Mouse (Mus musculus): ENCODE results near the gene Gpatch4. TPM values are rescaled to one million over a fixed set of nuclear protein-coding genes. Genes with fewer than 3 reads are reported as not detected.

Gene Gpatch4
- total RNA-seq, 2 experiments from 2014 or later = 2.9 to 4.7 TPM

- ATAC-seq (replicated peaks; ENCODE audit: low FRiP score, poor library complexity, severe bottlenecking) = no peak
These were observed 42.6 kb downstream of the Gpatch4 start for GRCm38 (mm10) chr3:88085459-88085858.

- ATAC-seq (replicated peaks; ENCODE audit: low FRiP score, poor library complexity, severe bottlenecking) = no peak
These were observed 44.8 kb downstream of the Gpatch4 start for GRCm38 (mm10) chr3:88087688-88088087.

GRCm38 (mm10) chr3:88090106-88090505 is 47.2 kb downstream of the Gpatch4 start:
- no peak for ATAC-seq (replicated peaks; ENCODE audit: low FRiP score, poor library complexity, severe bottlenecking)

DNA sequence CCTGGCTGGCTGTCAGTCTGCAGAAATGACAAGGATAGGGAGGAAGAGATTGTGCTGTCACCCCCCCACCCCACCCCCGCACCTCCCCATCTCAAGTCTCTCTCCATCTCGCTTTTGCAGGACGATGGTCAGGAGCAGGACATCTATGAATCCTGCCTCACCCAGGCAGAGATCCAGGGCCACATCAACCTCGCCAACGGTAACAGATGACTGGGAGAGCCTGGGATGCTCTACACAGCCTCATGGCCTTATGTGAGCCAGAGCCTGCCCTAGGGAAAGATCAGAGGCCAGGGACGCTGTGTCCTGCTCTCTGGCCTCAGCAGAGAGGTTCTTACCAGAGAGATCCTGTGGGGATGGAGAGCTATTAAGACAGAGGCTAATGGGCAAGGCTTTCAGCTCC is 47.7 kb downstream of the Gpatch4 start:
- no peak for ATAC-seq (replicated peaks; ENCODE audit: low FRiP score, poor library complexity, severe bottlenecking)

DNA sequence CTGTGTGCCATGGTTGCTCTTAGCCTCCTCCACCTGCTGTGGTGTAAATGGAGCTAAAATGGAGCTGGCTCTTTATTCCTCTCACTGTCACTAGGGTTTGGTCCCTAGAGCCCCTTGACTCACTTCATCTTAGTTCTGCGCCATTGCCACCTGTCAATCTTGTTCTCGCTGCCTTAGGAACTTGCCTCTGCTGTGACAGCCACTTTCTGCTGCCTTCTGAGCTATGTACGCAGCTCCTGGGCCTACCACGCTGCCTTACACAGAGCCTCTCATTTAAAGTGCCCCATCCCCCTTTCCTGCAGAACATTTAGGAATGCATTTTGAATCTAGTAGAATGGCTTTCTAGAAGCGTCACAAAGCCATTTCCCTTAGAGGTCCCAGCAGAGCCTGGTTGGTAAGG is 51.2 kb downstream of the Gpatch4 start:
- no peak for ATAC-seq (replicated peaks; ENCODE audit: low FRiP score, poor library complexity, severe bottlenecking)

DNA sequence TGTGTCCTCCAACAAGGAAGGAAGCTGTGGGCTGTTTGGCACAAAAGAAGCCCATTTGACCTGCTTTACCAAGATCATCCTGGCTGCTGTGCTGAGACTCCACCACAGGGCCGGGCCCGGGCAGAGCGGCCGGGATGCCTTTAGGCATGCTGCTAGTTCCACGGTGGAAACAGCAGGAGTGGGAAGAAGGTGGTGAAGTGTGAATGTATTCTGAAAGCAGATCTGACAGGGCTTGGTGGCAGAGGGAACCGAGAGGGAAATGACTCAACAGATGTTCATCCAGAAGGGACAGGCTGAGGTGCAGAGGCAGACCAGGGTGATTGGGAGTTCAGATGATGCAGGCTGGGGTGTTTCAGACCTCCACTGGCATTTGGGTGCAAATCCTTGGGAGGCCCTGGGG is 54.8 kb downstream of the Gpatch4 start:
- no peak for ATAC-seq (replicated peaks; ENCODE audit: low FRiP score, poor library complexity, severe bottlenecking)

DNA sequence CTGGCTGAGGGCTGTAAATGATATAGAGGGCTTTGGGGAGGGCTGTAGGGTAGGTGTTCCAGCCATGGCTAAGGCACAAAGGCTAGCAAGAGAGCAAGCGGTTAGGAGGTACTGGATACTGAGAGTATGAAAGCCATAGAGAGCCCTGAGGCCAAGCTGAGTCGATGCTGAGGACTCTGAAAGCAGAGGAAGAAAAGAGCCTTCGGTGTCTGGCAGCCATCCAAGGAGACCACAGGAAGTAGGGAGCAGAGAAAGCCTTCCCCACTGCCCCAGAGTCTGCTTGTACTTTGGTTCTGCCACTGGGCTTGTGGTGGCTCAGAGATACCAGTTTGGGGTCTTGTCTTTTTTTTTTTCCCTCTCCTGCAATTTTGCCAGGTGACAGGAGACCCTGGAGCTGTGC is 57.3 kb downstream of the Gpatch4 start:
- ATAC-seq (replicated peaks; ENCODE audit: low FRiP score, poor library complexity, severe bottlenecking) = no peak

DNA sequence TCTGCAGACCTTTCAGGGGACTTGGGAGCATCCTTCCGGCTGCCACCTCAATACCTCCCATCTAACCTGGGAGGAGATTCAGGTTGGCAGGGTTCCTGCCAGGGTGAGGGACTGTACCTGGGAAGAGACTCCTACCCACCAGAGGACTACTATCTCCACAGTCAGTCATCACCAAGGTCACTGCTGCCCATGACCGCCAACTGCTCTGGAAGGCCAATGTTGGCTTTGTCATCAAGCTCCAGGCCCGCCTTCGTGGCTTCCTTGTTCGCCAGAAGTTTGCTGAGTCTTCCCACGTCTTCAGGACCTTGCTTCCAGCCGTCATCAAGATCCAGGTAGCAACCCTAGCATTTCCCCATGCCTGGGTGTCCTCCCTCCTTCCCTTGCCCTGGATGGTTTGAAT is 58.8 kb downstream of the Gpatch4 start:
- no peak for ATAC-seq (replicated peaks; ENCODE audit: low FRiP score, poor library complexity, severe bottlenecking)

GRCm38 (mm10) chr3:88102196-88102595 is 59.3 kb downstream of the Gpatch4 start:
- ATAC-seq (replicated peaks; ENCODE audit: low FRiP score, poor library complexity, severe bottlenecking) = no peak

GRCm38 (mm10) chr3:88102611-88103010 is 59.7 kb downstream of the Gpatch4 start:
- no peak for ATAC-seq (replicated peaks; ENCODE audit: low FRiP score, poor library complexity, severe bottlenecking)

Other genes starting within 250 kb of the Gpatch4 start
- gene Ntrk1, start 247.9 kb upstream of the Gpatch4 start, total RNA-seq (2015; ENCODE audit: low replicate concordance) = not detected in 2 replicates
- gene Ntrk1, start 247.9 kb upstream of the Gpatch4 start, total RNA-seq (2017; ENCODE audit: low replicate concordance) = not detected in 2 replicates
- gene Insrr, start 246.2 kb upstream of the Gpatch4 start, total RNA-seq (2015; ENCODE audit: low replicate concordance) = not detected in 2 replicates
- gene Insrr, start 246.2 kb upstream of the Gpatch4 start, total RNA-seq (2017; ENCODE audit: low replicate concordance) = not detected in 2 replicates
- gene Pear1, start 218.8 kb upstream of the Gpatch4 start, total RNA-seq (2015; ENCODE audit: low replicate concordance) = 0.63 and 1.9 TPM in 2 replicates
- 0.42 TPM in 1 of 2 replicates, not detected in the other for gene Pear1, start 218.8 kb upstream of the Gpatch4 start, total RNA-seq (2017; ENCODE audit: low replicate concordance)
- gene Sh2d2a, start 196.4 kb upstream of the Gpatch4 start, total RNA-seq (2015; ENCODE audit: low replicate concordance) = not detected in 2 replicates
- gene Sh2d2a, start 196.4 kb upstream of the Gpatch4 start, total RNA-seq (2017; ENCODE audit: low replicate concordance) = not detected in 2 replicates
- 13.2 and 14.8 TPM in 2 replicates for gene Prcc, start 157.5 kb upstream of the Gpatch4 start, total RNA-seq (2015; ENCODE audit: low replicate concordance)
- gene Prcc, start 157.5 kb upstream of the Gpatch4 start, total RNA-seq (2017; ENCODE audit: low replicate concordance) = 17.4 and 17.8 TPM in 2 replicates
- 99.5 and 116 TPM in 2 replicates for gene Hdgf, start 136.8 kb upstream of the Gpatch4 start, total RNA-seq (2015; ENCODE audit: low replicate concordance)
- gene Hdgf, start 136.8 kb upstream of the Gpatch4 start, total RNA-seq (2017; ENCODE audit: low replicate concordance) = 131 and 168 TPM in 2 replicates
- gene Mrpl24, start 123.6 kb upstream of the Gpatch4 start, total RNA-seq (2015; ENCODE audit: low replicate concordance) = 24.0 and 39.1 TPM in 2 replicates
- gene Mrpl24, start 123.6 kb upstream of the Gpatch4 start, total RNA-seq (2017; ENCODE audit: low replicate concordance) = 16.0 and 23.0 TPM in 2 replicates
- 8.6 and 10.7 TPM in 2 replicates for gene Isg20l2, start 112.8 kb upstream of the Gpatch4 start, total RNA-seq (2015; ENCODE audit: low replicate concordance)
- gene Isg20l2, start 112.8 kb upstream of the Gpatch4 start, total RNA-seq (2017; ENCODE audit: low replicate concordance) = 5.6 and 11.6 TPM in 2 replicates
- gene Rrnad1, start 112.4 kb upstream of the Gpatch4 start, total RNA-seq (2015; ENCODE audit: low replicate concordance) = 0.58 and 1.7 TPM in 2 replicates
- 2.4 and 3.2 TPM in 2 replicates for gene Rrnad1, start 112.4 kb upstream of the Gpatch4 start, total RNA-seq (2017; ENCODE audit: low replicate concordance)
- not detected in 2 replicates for gene Crabp2, start 94.4 kb upstream of the Gpatch4 start, total RNA-seq (2015; ENCODE audit: low replicate concordance)
- gene Crabp2, start 94.4 kb upstream of the Gpatch4 start, total RNA-seq (2017; ENCODE audit: low replicate concordance) = not detected in 2 replicates
- not detected in 2 replicates for gene Nes, start 72.0 kb upstream of the Gpatch4 start, total RNA-seq (2015; ENCODE audit: low replicate concordance)
- gene Nes, start 72.0 kb upstream of the Gpatch4 start, total RNA-seq (2017; ENCODE audit: low replicate concordance) = 0.42 TPM in 1 of 2 replicates, not detected in the other
- not detected in 2 replicates for gene Bcan, start 42.9 kb upstream of the Gpatch4 start, total RNA-seq (2015; ENCODE audit: low replicate concordance)
- not detected in 2 replicates for gene Bcan, start 42.9 kb upstream of the Gpatch4 start, total RNA-seq (2017; ENCODE audit: low replicate concordance)
- not detected in 2 replicates for gene Hapln2, start 15.5 kb upstream of the Gpatch4 start, total RNA-seq (2015; ENCODE audit: low replicate concordance)
- gene Hapln2, start 15.5 kb upstream of the Gpatch4 start, total RNA-seq (2017; ENCODE audit: low replicate concordance) = not detected in 2 replicates
- 8.8 and 14.2 TPM in 2 replicates for gene Naxe, start 15.4 kb downstream of the Gpatch4 start, total RNA-seq (2015; ENCODE audit: low replicate concordance)
- gene Naxe, start 15.4 kb downstream of the Gpatch4 start, total RNA-seq (2017; ENCODE audit: low replicate concordance) = 5.0 and 6.0 TPM in 2 replicates
- not detected in 2 replicates for gene Ttc24, start 35.2 kb downstream of the Gpatch4 start, total RNA-seq (2015; ENCODE audit: low replicate concordance)
- gene Ttc24, start 35.2 kb downstream of the Gpatch4 start, total RNA-seq (2017; ENCODE audit: low replicate concordance) = not detected in 2 replicates
- 6.5 and 6.7 TPM in 2 replicates for gene Iqgap3, start 38.9 kb downstream of the Gpatch4 start, total RNA-seq (2015; ENCODE audit: low replicate concordance)
- gene Iqgap3, start 38.9 kb downstream of the Gpatch4 start, total RNA-seq (2017; ENCODE audit: low replicate concordance) = 6.8 and 25.6 TPM in 2 replicates
- 38.2 and 38.7 TPM in 2 replicates for gene Mef2d, start 99.3 kb downstream of the Gpatch4 start, total RNA-seq (2015; ENCODE audit: low replicate concordance)
- 11.3 and 19.8 TPM in 2 replicates for gene Mef2d, start 99.3 kb downstream of the Gpatch4 start, total RNA-seq (2017; ENCODE audit: low replicate concordance)
- not detected in 2 replicates for gene Rhbg, start 211.6 kb downstream of the Gpatch4 start, total RNA-seq (2015; ENCODE audit: low replicate concordance)
- not detected in 2 replicates for gene Rhbg, start 211.6 kb downstream of the Gpatch4 start, total RNA-seq (2017; ENCODE audit: low replicate concordance)
- not detected in 2 replicates for gene Gm38392, start 244.1 kb downstream of the Gpatch4 start, total RNA-seq (2015; ENCODE audit: low replicate concordance)
- not detected in 2 replicates for gene Gm38392, start 244.1 kb downstream of the Gpatch4 start, total RNA-seq (2017; ENCODE audit: low replicate concordance)

Measured in erythroblast, adult 5-6 weeks (primary cell).